Mouse (Mus musculus) spleen, embryonic (tissue): Measurements from ENCODE around the gene Zdbf2.

Experiments
- CTCF ChIA-PET: fragments of 350-600 bp; sonication (Branson Sonifier 250); formaldehyde crosslinking; loops from one replicate; lab custom pipeline; 2022; lab: Charles Lee

The Zdbf2 gene

GRCm38 (mm10) chr1:63272741-63273338, at the start of gene Zdbf2:
TSS of gene Zdbf2 (plus strand) at chr1:63273265.
- CTCF ChIA-PET: no interaction called here

- CTCF ChIA-PET: no interaction called here
These were observed 48.1 kb upstream of the Zdbf2 start for GRCm38 (mm10) chr1:63225009-63225408.

GRCm38 (mm10) chr1:63225890-63226289, 47.2 kb upstream of the Zdbf2 start:
- CTCF ChIA-PET: no interaction called here

GRCm38 (mm10) chr1:63227241-63227640, 45.8 kb upstream of the Zdbf2 start:
- CTCF ChIA-PET: no interaction called here

GRCm38 (mm10) chr1:63237371-63237770, 35.7 kb upstream of the Zdbf2 start:
- CTCF ChIA-PET: interaction anchor here (0.6 kb wide), 1 partner anchor 32 kb away, joined by 6 read pairs; no protein-coding TSS in a partner anchor

- CTCF ChIA-PET: no interaction called here
These were observed 33.8 kb upstream of the Zdbf2 start for GRCm38 (mm10) chr1:63239305-63239704.

- CTCF ChIA-PET: interaction anchor here (0.5 kb wide), 1 partner anchor 12 kb away, joined by 6 read pairs; no protein-coding TSS in a partner anchor
These were observed 33.3 kb upstream of the Zdbf2 start for GRCm38 (mm10) chr1:63239751-63240150.

GRCm38 (mm10) chr1:63243854-63244253, 29.2 kb upstream of the Zdbf2 start:
- CTCF ChIA-PET: no interaction called here

GRCm38 (mm10) chr1:63246862-63247521, 26.1 kb upstream of the Zdbf2 start:
- CTCF ChIA-PET: interaction anchor here (0.6 kb wide), 1 partner anchor 1449 kb away, joined by 4 read pairs; no protein-coding TSS in a partner anchor

GRCm38 (mm10) chr1:63247831-63248359, 25.2 kb upstream of the Zdbf2 start:
- CTCF ChIA-PET: interaction anchor here (0.6 kb wide), 1 partner anchor 1448 kb away, joined by 4 read pairs; no protein-coding TSS in a partner anchor

GRCm38 (mm10) chr1:63248360-63248851, 24.7 kb upstream of the Zdbf2 start:
- CTCF ChIA-PET: no interaction called here

- CTCF ChIA-PET: no interaction called here
These were observed 23.8 kb upstream of the Zdbf2 start for GRCm38 (mm10) chr1:63249261-63249660.

GRCm38 (mm10) chr1:63252351-63253209, 20.5 kb upstream of the Zdbf2 start:
- CTCF ChIA-PET: no interaction called here

- CTCF ChIA-PET: no interaction called here
These were observed 19.8 kb upstream of the Zdbf2 start for GRCm38 (mm10) chr1:63253291-63253690.

- CTCF ChIA-PET: interaction anchor here (1.0 kb wide), 1 partner anchor 278 kb away, joined by 4 read pairs; no protein-coding TSS in a partner anchor
These were observed 18.0 kb upstream of the Zdbf2 start for GRCm38 (mm10) chr1:63255101-63255500.

- CTCF ChIA-PET: interaction anchor here (0.5 kb wide), 1 partner anchor 1916 kb away, joined by 3 read pairs; no protein-coding TSS in a partner anchor
These were observed 17.0 kb upstream of the Zdbf2 start for GRCm38 (mm10) chr1:63256083-63256482.

GRCm38 (mm10) chr1:63258501-63258900, 14.6 kb upstream of the Zdbf2 start:
- CTCF ChIA-PET: no interaction called here

- CTCF ChIA-PET: no interaction called here
These were observed 13.7 kb upstream of the Zdbf2 start for GRCm38 (mm10) chr1:63259271-63259830.

- CTCF ChIA-PET: no interaction called here
These were observed 12.9 kb upstream of the Zdbf2 start for GRCm38 (mm10) chr1:63259916-63260741.

- CTCF ChIA-PET: no interaction called here
These were observed 12.4 kb upstream of the Zdbf2 start for GRCm38 (mm10) chr1:63260742-63261033.
